Mouse (Mus musculus) fat pad, adult 2 months (tissue): ENCODE results near the gene Tmc8.

Experiments
- DNase-seq: peaks from one replicate; pipeline ENCODE4 v3.0.0-alpha.2; 2011; ENCODE audit warnings: low read depth, low spot score; ENCODE audit errors: extremely low read depth

The Tmc8 gene

DNA sequence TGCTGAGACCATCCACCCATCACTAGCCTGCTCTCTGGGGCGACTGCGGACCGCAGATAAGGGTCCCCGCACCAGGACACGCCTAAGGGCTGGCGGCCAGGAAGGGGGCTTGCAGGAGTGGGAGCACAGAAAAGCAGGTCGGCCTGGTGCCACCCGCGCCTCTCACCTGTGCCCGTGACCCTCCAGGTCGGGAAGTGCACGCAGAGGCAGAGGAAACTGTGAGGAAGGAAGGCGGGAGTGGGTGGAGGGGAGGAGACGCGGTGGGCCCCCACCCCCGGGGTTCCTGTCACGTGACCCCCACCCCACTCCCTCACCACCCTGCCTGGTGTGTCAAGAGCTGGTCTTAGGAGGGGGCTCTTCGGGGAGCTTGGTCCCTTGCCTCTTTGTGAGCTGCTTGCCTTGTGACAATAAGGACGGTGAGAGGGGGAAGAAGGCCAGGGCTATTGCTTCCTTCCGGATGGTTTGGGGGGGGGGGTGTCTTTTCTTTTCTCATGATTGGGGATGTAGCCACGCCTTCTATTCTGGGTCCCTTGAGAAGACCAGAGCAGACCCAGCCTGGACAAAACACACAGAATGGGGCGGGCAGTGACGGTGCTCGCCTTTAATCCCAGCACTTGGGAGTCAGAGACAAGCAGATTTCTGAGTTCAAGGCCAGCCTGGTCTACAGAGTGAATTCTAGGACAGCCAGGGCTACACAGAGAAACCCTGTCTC is at the start of gene Tmc8, which contains the start of gene Tmc6:
Tmc8 (plus strand) TSS at position 84 of the 712 bp plus-strand sequence.
Tmc6 (minus strand) TSS at position 206 of the 712 bp plus-strand sequence.
- no peak for DNase-seq

- peak; percentile 69 for DNase-seq
These were observed 45.7 kb upstream of the Tmc8 start for GRCm38 (mm10) chr11:117736037-117736689.

DNA sequence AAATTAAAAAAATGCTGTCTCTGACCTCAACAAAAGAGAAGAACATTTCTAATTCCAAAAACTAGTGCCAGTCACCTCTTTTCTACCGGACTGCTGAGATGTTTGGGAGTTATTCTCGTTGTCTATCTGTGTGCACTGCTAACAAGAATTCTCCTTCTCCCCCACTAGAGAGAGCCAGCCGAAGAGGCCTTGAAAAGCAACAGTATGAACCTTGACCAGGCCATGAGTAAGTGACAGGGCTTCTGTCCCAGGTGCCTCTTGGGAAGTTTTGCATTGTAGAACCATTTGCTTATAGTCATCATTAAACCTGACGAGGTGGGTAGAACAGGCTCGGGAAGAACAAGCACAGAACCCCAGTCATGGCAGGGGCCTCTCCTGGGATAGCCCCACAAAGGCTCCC is 43.8 kb upstream of the Tmc8 start:
- DNase-seq: no peak

DNA sequence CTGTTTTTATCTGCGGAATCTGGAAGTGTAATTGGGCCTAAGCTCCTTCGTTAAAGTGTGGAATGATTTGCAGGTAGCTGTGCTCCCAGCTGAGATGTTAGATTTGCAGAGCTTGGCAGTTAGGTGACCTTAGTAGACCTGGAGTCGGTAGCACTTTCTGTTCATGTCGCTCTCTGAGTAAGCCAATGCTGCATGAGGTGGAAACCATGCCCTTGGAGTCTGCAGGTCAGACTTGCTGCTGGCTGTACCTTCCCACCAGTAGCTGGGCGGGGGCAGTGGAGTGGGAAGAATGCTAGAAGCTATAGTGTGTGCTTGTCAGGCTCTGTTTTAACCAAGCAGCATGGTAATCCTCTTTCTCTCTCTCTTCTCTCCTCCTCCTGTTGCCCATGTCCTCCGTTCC is 40.7 kb upstream of the Tmc8 start:
- no peak for DNase-seq

DNA sequence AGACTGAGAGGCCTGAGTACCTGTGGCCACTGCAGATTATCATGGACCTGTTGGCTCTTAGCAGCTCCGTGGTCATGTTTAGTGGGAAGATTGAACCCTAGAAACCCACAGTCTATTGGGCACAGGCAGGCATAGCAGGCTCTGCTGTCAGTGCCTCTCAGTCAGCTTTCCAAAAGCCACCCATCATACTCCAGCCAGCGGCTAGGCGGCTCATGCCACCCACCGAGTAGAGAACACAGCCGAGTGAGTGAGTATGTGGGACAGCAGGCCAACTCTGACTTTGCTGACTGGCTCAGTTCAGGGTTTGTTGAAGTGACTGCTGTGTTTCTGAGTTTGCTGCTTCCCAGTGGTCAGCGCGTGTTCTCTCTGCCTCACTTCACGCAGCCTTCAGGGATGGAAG is 39.6 kb upstream of the Tmc8 start:
- DNase-seq: no peak

DNA sequence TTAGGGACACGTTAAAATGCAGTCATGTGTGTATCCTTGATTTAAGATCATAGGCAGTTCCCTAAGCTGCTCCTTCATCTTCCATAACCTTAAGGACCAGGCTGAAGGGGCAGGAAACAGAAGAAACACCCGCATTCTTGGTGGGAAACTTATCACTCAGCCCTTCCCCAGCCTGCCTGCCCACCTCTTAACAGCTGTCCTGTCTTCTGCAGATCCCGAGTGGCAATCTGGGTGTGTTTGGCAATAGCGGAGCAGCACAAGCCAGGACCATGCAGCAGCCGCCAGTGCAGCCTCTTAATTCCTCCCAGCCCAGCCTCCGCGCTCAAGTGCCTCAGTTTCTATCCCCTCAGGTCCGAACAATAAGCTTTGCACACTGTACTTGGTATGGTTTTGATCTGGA is 39.2 kb upstream of the Tmc8 start:
- DNase-seq: no peak

DNA sequence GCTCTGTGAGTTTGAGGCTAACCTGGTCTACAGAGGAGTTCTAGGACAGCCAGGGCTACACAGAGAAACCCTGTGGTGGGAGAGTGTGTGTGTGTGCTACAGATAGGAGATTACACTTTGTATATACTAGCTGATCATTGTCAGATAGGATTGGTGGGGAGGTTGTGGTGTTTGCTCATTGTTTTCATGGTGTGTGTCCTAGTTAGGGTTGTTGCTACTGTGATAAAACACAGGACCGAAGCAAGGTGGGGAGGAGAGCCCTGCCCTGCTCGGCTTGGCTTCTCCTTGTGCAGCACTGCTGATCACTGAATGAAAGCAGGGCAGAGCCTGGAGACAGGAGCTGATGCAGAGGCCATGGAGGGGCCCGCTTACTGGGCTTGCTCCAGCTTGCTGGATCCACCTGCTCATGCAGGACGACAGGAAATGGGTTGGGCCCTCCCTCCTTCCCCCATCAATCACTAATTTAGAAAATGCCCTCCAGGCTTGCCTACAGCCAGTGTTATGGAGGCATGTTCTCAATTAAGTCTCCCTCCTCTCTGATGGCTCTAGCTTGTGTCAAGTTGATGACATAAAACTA is 38.3 kb upstream of the Tmc8 start:
- no peak for DNase-seq

DNA sequence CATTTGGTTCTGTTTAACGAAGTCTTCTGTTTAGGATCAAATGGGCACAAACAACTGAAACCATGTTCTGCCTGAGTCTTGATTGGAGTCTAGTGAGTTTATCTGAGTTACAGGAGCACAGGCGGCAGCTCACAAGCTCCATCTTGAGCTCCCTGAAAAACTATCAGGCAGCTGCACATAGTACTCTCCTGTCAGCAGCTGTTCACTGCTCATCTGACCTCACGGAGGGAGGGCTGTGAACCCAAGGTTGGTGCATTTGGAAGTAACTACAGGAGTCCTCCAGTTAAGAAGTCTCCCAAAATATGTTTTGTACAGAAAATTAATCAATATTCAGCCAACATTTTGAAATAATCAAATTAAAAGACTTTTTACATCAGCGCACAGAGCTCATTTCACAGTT is 33.2 kb upstream of the Tmc8 start:
- no peak for DNase-seq

- no peak for DNase-seq
These were observed 32.5 kb upstream of the Tmc8 start for GRCm38 (mm10) chr11:117749414-117749813.

DNA sequence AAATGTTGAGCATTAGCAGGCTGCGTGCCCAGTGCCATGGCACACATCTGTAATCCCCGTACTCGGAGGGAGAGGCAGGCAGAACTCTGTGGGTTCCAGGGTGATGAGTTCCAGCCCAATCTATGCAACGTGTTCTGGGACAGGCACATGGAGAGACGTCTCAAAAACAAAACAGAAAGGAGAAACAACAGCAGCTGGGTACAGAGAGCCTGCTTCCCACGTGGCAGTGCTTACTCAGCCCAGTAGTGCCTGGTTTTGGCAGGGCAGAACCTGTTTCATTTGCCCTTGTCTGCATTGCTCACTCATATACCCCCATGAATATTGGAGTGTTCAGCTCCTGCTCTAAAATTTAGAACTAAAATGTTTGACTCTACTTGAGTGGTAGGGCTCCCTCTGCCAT is 30.3 kb upstream of the Tmc8 start:
- DNase-seq: no peak

GRCm38 (mm10) chr11:117755891-117756290 is 26.0 kb upstream of the Tmc8 start:
- DNase-seq: no peak

- no peak for DNase-seq
These were observed 22.6 kb upstream of the Tmc8 start for GRCm38 (mm10) chr11:117759267-117759666.

DNA sequence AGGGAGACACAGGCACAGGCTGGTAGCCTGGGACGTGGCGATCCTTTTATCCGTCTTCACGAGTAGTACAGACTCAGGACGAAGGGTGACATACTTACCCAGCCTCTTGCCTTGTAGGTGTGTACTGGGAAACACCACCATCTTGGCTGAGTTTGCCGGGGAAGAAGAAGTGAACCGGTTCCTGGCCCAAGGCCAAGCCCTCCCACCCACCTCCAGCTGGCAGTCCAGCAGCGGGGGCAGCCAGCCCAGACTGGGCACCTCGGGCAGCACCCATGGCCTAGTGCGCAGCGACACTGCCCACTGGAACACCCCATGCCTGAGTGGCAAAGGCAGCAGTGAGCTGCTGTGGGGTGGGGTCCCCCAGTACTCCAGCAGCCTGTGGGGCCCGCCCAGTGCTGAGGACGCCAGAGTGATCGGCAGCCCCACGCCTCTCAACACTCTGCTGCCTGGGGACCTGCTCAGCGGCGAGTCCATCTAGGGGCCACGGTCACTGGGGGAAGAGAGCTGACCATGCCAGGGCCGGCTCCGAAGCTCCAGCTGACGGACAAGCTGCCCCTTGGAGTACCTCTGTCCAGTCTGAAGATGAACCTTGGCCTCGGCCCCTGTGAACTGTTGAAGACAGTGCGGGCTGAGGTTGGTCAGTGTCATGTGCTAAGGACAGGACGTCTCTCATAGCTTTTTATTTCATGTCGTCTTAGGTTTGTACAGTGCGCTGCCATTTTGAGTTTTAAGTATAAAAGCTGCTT is 21.3 kb upstream of the Tmc8 start:
- DNase-seq: no peak

DNA sequence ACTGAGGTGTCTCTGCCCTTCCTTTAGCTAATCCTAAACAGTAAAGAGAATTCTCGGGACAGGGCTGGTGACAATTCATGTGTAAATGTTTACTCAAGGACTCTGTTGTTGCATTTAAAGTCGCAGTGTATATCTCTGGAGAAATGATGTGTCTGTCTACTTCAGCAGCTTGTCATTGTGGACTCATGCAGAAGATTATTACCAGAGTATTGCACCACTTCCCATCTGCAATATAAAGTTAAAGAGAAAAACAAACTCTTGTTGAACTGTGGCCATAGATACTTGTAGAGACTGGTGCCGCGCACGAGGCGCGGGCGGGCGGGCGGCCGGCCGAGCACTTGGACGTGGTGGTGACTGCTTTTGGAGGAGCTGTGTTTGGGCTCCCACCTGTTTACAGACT is 20.1 kb upstream of the Tmc8 start:
- DNase-seq: no peak

GRCm38 (mm10) chr11:117762246-117762645 is 19.6 kb upstream of the Tmc8 start:
- DNase-seq: no peak

DNA sequence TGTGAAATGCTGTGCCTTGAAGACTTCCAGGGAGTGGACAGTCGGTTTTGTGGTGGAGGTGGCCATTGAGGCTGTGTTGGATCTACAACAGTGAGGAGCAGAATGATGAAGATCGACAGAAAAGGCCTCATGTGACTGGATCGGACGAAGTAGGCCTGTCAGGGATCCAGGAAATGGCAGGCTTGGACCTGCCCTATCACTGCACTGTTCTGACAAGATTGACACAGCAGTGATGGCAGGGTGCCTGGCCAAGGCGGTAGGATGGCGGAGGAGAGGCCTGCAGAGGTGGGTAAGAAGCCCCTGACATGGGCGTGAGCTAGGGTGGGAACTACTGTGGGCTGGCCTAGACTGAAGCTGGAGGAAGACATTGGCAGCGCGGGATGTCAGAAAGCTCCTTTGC is 17.6 kb upstream of the Tmc8 start:
- DNase-seq: no peak

- DNase-seq: no peak
These were observed 16.5 kb upstream of the Tmc8 start for GRCm38 (mm10) chr11:117765361-117765760.

- no peak for DNase-seq
These were observed 15.6 kb upstream of the Tmc8 start for GRCm38 (mm10) chr11:117766275-117766674.

DNA sequence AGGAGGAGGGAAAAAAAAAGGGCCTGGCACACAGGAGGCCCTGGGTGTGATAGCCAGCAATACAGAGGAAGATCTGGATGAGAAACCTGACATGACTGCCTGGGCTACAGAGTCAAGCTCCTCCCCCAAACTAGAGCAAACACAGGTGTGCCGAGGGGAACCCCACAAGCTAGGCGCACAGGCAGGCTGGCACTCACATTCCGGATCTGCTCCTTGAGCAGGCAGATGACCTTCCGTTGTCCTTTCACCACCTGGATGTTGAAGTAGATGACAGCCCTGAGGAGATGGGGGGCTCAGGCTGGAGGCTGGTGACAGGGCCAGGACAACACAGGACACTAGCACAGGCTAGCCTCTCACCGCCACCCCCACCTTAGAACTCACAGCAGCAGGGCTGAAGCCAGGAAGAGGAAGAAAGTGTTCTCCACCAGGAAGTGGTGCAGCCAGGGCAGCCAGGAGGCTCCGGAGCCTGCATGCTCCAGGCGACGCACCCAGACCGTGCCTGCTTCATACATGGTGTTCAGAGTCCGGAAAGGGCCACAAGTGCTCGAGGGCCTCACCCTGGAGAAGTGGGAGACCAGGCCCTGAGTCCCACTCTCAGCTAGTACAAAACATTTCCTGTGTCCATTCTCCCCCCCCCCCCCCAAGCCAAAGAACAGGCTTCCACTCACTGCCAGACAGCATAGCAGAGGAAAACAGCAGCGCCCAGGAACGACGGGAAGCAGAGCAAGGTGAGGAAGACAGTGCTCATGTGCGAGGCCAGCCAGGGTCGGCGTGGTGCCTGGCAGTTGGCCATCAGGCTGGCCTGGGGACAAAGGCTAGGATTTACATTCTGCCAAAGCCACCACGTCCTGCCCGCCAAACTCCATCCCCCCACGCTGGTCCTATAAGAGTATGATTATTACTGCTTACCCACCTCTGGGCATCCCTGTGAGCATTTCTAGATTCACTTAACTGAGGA is 12.9 kb upstream of the Tmc8 start:
- DNase-seq: no peak

- no peak for DNase-seq
These were observed 12.2 kb upstream of the Tmc8 start for GRCm38 (mm10) chr11:117769683-117770047.

GRCm38 (mm10) chr11:117770407-117770806 is 11.5 kb upstream of the Tmc8 start:
- DNase-seq: no peak
